Mouse (Mus musculus): ENCODE results near the gene Mcm5. TPM values are rescaled to one million over a fixed set of nuclear protein-coding genes. Genes with fewer than 3 reads are reported as not detected.
A peak's percentile ranks its signal among the peaks of the same experiment; 100 is the strongest.

Mcm5 gene
- polyA plus RNA-seq (2015; fragmentation: Nextera tagmentation; extraction: Ambion mirVana), result 171 and 172 TPM in 2 replicates

GRCm38 (mm10) chr8:75109236-75109967 lies at the start of gene Mcm5:
Mcm5 (plus strand) TSS chr8:75109569.
- Histone ChIP-seq H3K4me2 (ENCODE audit: low read depth, low read length) (peak within 1 kb of the TSS; percentile 88), H3K27me3 (ENCODE audit: control insufficient read depth, insufficient read depth, low read depth, low read length) (no peaks in the 10 kb centered on the region), H3K36me3 (ENCODE audit: control insufficient read depth, insufficient read depth, low read length) (peaks cover 24% of the 10 kb centered on the region), H3K9me3 (ENCODE audit: control insufficient read depth, low read length) (no peaks in the 10 kb centered on the region), H3K4me1 (replicated peaks; ENCODE audit: control insufficient read depth, insufficient read depth, low read length) (peaks cover 11% of the 10 kb centered on the region), H3K27ac (ENCODE audit: low read length) (peak within 1 kb of the TSS; percentile 84), H3K4me3 (ENCODE audit: low read length) (peak within 1 kb of the TSS; percentile 81), H3K9ac (ENCODE audit: low read length) (peak within 1 kb of the TSS; percentile 89)
- ATAC-seq (ENCODE audit: low read depth), result peak; percentile 99
- WGBS, result under 1% methylated on average over 59 of the region's 59 CpGs

DNA sequence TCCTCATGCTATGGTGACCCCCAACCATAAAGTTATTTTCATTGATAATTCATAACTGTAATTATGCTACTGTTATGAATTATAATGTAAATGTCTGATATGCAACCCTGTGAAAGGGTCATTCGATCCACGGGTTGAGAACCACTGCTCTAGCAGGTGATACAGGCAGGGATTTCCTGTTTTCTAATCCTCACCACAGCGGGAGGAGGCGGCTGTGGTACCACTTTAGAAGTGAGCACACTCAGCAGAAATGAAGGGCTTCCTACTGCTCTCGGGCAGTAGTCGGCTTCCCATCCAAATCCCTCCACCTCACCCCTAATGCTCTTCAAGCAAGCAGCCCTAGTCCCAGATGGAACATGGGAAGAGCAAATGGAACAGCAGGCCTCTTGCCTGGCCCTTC lies 49.3 kb upstream of the Mcm5 start:
- 72% methylated on average over 6 of the region's 6 CpGs for WGBS
- no peaks in the 10 kb centered on the region for H3K9me3 ChIP-seq (ENCODE audit: control insufficient read depth, low read length)

DNA sequence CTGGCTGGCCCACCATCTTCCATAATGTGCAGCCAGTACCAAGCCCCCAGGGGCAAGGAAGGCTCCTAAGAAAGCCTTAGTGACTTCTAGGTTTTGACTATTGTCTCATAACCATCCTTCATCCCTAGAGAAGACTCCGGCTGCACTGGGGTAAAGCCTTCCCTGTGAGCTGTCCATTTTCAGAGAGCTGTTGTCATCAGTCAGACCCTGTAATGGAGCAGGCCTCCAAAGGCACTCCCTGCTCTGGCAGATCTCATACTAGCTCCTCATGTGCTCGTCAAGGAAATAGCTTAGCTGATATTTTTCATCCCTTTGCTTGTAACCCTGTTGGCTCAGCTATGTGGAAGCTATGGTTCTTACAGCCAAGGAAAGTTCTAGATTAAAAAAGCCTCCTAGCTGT lies 48.6 kb upstream of the Mcm5 start:
- WGBS, result 81% methylated on average over 2 of the region's 2 CpGs
- Histone ChIP-seq H3K27ac (ENCODE audit: low read length) (no peak overlapping the region), H3K4me2 (ENCODE audit: low read depth, low read length) (no peak overlapping the region), H3K9me3 (ENCODE audit: control insufficient read depth, low read length) (no peaks in the 10 kb centered on the region), H3K9ac (ENCODE audit: low read length) (no peak overlapping the region), H3K36me3 (ENCODE audit: control insufficient read depth, insufficient read depth, low read length) (no peaks in the 10 kb centered on the region), H3K27me3 (ENCODE audit: control insufficient read depth, insufficient read depth, low read depth, low read length) (no peaks in the 10 kb centered on the region), H3K4me3 (ENCODE audit: low read length) (no peak overlapping the region), H3K4me1 (replicated peaks; ENCODE audit: control insufficient read depth, insufficient read depth, low read length) (no peaks in the 10 kb centered on the region)
- no peak for ATAC-seq (ENCODE audit: low read depth)

More for the DNA sequence above, 49.3 kb upstream of the Mcm5 start:
- H3K4me3 ChIP-seq (ENCODE audit: low read length), result no peak overlapping the region
- H3K4me2 ChIP-seq (ENCODE audit: low read depth, low read length), result no peak overlapping the region
- no peak overlapping the region for H3K27ac ChIP-seq (ENCODE audit: low read length)
- H3K36me3 ChIP-seq (ENCODE audit: control insufficient read depth, insufficient read depth, low read length), result no peaks in the 10 kb centered on the region
- no peaks in the 10 kb centered on the region for H3K4me1 ChIP-seq (replicated peaks; ENCODE audit: control insufficient read depth, insufficient read depth, low read length)
- H3K27me3 ChIP-seq (ENCODE audit: control insufficient read depth, insufficient read depth, low read depth, low read length), result no peaks in the 10 kb centered on the region
- H3K9ac ChIP-seq (ENCODE audit: low read length), result no peak overlapping the region
- ATAC-seq (ENCODE audit: low read depth), result no peak

DNA sequence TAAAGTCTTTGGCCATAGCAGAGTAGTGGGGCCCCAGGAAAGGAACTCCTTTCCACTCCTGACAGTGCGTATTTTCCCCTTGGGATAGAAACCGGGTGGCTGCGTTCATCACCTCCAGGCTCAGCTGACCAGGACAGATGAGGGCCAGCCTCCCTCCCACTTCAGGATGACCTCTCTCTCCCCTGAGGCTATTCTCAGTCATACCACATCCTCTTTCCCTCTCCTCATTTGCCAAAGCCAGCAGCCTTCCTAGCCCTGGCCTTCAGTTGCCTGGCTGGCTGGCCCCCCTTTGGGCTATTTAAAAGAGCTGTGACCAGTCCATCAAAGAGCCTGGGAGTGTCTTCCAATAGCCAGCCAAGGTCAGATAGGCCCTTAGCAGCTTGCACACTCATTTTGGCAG lies 46.1 kb upstream of the Mcm5 start:
- Histone ChIP-seq H3K9ac (ENCODE audit: low read length) (no peak overlapping the region), H3K4me2 (ENCODE audit: low read depth, low read length) (no peak overlapping the region), H3K36me3 (ENCODE audit: control insufficient read depth, insufficient read depth, low read length) (no peaks in the 10 kb centered on the region), H3K9me3 (ENCODE audit: control insufficient read depth, low read length) (no peaks in the 10 kb centered on the region), H3K27ac (ENCODE audit: low read length) (no peak overlapping the region), H3K4me3 (ENCODE audit: low read length) (no peak overlapping the region), H3K4me1 (replicated peaks; ENCODE audit: control insufficient read depth, insufficient read depth, low read length) (no peaks in the 10 kb centered on the region), H3K27me3 (ENCODE audit: control insufficient read depth, insufficient read depth, low read depth, low read length) (no peaks in the 10 kb centered on the region)
- ATAC-seq (ENCODE audit: low read depth), result no peak
- 74% methylated on average over 3 of the region's 3 CpGs for WGBS

- ATAC-seq (ENCODE audit: low read depth), result no peak
- no peaks in the 10 kb centered on the region for H3K36me3 ChIP-seq (ENCODE audit: control insufficient read depth, insufficient read depth, low read length)
- H3K27me3 ChIP-seq (ENCODE audit: control insufficient read depth, insufficient read depth, low read depth, low read length), result no peaks in the 10 kb centered on the region
- H3K4me3 ChIP-seq (ENCODE audit: low read length), result no peak overlapping the region
- no peak overlapping the region for H3K9ac ChIP-seq (ENCODE audit: low read length)
- no peaks in the 10 kb centered on the region for H3K9me3 ChIP-seq (ENCODE audit: control insufficient read depth, low read length)
- no peak overlapping the region for H3K4me2 ChIP-seq (ENCODE audit: low read depth, low read length)
- H3K27ac ChIP-seq (ENCODE audit: low read length), result no peak overlapping the region
- 81% methylated on average over 3 of the region's 3 CpGs for WGBS
- H3K4me1 ChIP-seq (replicated peaks; ENCODE audit: control insufficient read depth, insufficient read depth, low read length), result no peaks in the 10 kb centered on the region
Measured at GRCm38 (mm10) chr8:75064790-75065189, 44.6 kb upstream of the Mcm5 start.

GRCm38 (mm10) chr8:75067287-75067686 lies 42.1 kb upstream of the Mcm5 start:
- no peak for ATAC-seq (ENCODE audit: low read depth)
- no peak overlapping the region for H3K4me2 ChIP-seq (ENCODE audit: low read depth, low read length)
- no peaks in the 10 kb centered on the region for H3K4me1 ChIP-seq (replicated peaks; ENCODE audit: control insufficient read depth, insufficient read depth, low read length)
- 54% methylated on average over 6 of the region's 6 CpGs for WGBS
- H3K36me3 ChIP-seq (ENCODE audit: control insufficient read depth, insufficient read depth, low read length), result no peaks in the 10 kb centered on the region
- no peak overlapping the region for H3K27ac ChIP-seq (ENCODE audit: low read length)
- no peaks in the 10 kb centered on the region for H3K27me3 ChIP-seq (ENCODE audit: control insufficient read depth, insufficient read depth, low read depth, low read length)
- no peaks in the 10 kb centered on the region for H3K9me3 ChIP-seq (ENCODE audit: control insufficient read depth, low read length)
- H3K9ac ChIP-seq (ENCODE audit: low read length), result no peak overlapping the region
- H3K4me3 ChIP-seq (ENCODE audit: low read length), result no peak overlapping the region

DNA sequence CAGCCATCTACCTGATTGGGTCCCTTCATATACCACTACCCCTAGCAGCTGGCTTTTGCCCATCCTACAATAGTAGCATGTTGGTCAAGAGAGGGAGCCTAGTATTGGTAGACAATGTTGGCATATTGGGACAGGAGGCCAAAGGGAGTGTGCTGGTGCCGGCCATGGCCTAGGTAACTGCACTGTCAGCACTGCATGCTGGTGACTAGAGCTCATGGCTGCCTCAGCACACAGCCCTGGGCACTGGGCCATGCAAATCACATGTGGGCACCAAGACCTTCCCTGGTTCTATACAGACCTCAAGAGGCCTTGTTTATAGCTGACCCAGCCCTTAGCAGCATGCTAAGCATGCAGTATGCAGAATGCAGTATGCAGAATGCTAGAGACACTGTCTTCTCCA lies 39.1 kb upstream of the Mcm5 start:
- no peak for ATAC-seq (ENCODE audit: low read depth)
- H3K27me3 ChIP-seq (ENCODE audit: control insufficient read depth, insufficient read depth, low read depth, low read length), result no peaks in the 10 kb centered on the region
- no peaks in the 10 kb centered on the region for H3K9me3 ChIP-seq (ENCODE audit: control insufficient read depth, low read length)
- 78% methylated on average over 1 of the region's 1 CpGs for WGBS
- no peaks in the 10 kb centered on the region for H3K4me1 ChIP-seq (replicated peaks; ENCODE audit: control insufficient read depth, insufficient read depth, low read length)
- no peak overlapping the region for H3K27ac ChIP-seq (ENCODE audit: low read length)
- H3K36me3 ChIP-seq (ENCODE audit: control insufficient read depth, insufficient read depth, low read length), result no peaks in the 10 kb centered on the region
- no peak overlapping the region for H3K4me3 ChIP-seq (ENCODE audit: low read length)
- H3K9ac ChIP-seq (ENCODE audit: low read length), result no peak overlapping the region
- H3K4me2 ChIP-seq (ENCODE audit: low read depth, low read length), result no peak overlapping the region

- WGBS, result 21% methylated on average over 4 of the region's 4 CpGs
- H3K4me2 ChIP-seq (ENCODE audit: low read depth, low read length), result no peak overlapping the region
- no peaks in the 10 kb centered on the region for H3K9me3 ChIP-seq (ENCODE audit: control insufficient read depth, low read length)
- H3K36me3 ChIP-seq (ENCODE audit: control insufficient read depth, insufficient read depth, low read length), result no peaks in the 10 kb centered on the region
- no peaks in the 10 kb centered on the region for H3K27me3 ChIP-seq (ENCODE audit: control insufficient read depth, insufficient read depth, low read depth, low read length)
- ATAC-seq (ENCODE audit: low read depth), result peak; percentile 82
- H3K4me3 ChIP-seq (ENCODE audit: low read length), result no peak overlapping the region
- H3K4me1 ChIP-seq (replicated peaks; ENCODE audit: control insufficient read depth, insufficient read depth, low read length), result no peaks in the 10 kb centered on the region
- H3K27ac ChIP-seq (ENCODE audit: low read length), result no peak overlapping the region
- no peak overlapping the region for H3K9ac ChIP-seq (ENCODE audit: low read length)
Measured at GRCm38 (mm10) chr8:75071627-75072346, 37.6 kb upstream of the Mcm5 start.

- H3K27me3 ChIP-seq (ENCODE audit: control insufficient read depth, insufficient read depth, low read depth, low read length), result no peaks in the 10 kb centered on the region
- no peaks in the 10 kb centered on the region for H3K9me3 ChIP-seq (ENCODE audit: control insufficient read depth, low read length)
- no peak for ATAC-seq (ENCODE audit: low read depth)
- H3K4me2 ChIP-seq (ENCODE audit: low read depth, low read length), result no peak overlapping the region
- no peak overlapping the region for H3K27ac ChIP-seq (ENCODE audit: low read length)
- WGBS, result 70% methylated on average over 1 of the region's 1 CpGs
- no peaks in the 10 kb centered on the region for H3K4me1 ChIP-seq (replicated peaks; ENCODE audit: control insufficient read depth, insufficient read depth, low read length)
- H3K9ac ChIP-seq (ENCODE audit: low read length), result no peak overlapping the region
- no peak overlapping the region for H3K4me3 ChIP-seq (ENCODE audit: low read length)
- no peaks in the 10 kb centered on the region for H3K36me3 ChIP-seq (ENCODE audit: control insufficient read depth, insufficient read depth, low read length)
Measured at GRCm38 (mm10) chr8:75074876-75075275, 34.5 kb upstream of the Mcm5 start.

All from lung, embryonic 16.5 days (tissue).